Mouse (Mus musculus) lung, adult 2 months (tissue): ENCODE measurements around the gene Vmn1r122. TPM values are rescaled to one million over a fixed set of nuclear protein-coding genes. Genes with fewer than 3 reads are reported as not detected.
"Not testable (repeated sequence)": the region's sequence is repeated elsewhere in the genome, so short reads cannot be mapped to it uniquely, and the experiment has no call there.

ENCODE experiments used
- DNase-seq: peaks from one replicate; pipeline ENCODE4 v3.0.0; 2022
- H3K4me1 ChIP-seq: fragments of 200-500 bp; 2 replicates; pipeline ENCODE4 v1.6.1; 2011; ENCODE audit warnings: low read length; ENCODE audit not compliant: control insufficient read depth, insufficient read depth
- H3K4me3 ChIP-seq: fragments of 200-500 bp; replicated peaks from 2 replicates; pipeline ENCODE3; 2011; ENCODE audit warnings: low read depth, mild to moderate bottlenecking, control low read depth, low read length; ENCODE audit errors: extremely low read depth
- WGBS: fragments of 180-500 bp; shearing (Covaris S2); methylation state at CpG from one replicate; pipeline ENCODE4 v1.1.7; 2018; 5-methylcytosine and 5-hydroxymethylcytosine counted together
- polyA plus RNA-seq: library from polyadenylated mRNA; depleted of rRNA; stranded (reverse); fragments of >200 nt; gene quantifications from 2 replicates; pipeline ENCODE4 v1.2.3, GENCODE M21; 2012; rRNA removed

Gene Vmn1r122
- not detected in 2 replicates for polyA plus RNA-seq

GRCm38 (mm10) chr7:21134028-21134427 is at the start of gene Vmn1r122:
TSS of gene Vmn1r122 (minus strand) at chr7:21134128.
- 62% methylated on average over 3 of the region's 3 CpGs for WGBS
- not testable (repeated sequence) for H3K4me1 ChIP-seq, H3K4me3 ChIP-seq, DNase-seq

GRCm38 (mm10) chr7:21161885-21162284 is 28.0 kb upstream of the Vmn1r122 start, which contains the start of gene Vmn1r123:
TSS of gene Vmn1r123 (plus strand) at chr7:21162185.
- DNase-seq, H3K4me1 ChIP-seq: not testable (repeated sequence)
- WGBS = 17% methylated on average over 1 of the region's 3 CpGs

GRCm38 (mm10) chr7:21098413-21098812 is 35.5 kb downstream of the Vmn1r122 start, which contains the start of gene Vmn1r121:
TSS of gene Vmn1r121 (minus strand) at chr7:21098513.
- 63% methylated on average over 4 of the region's 5 CpGs for WGBS
- not testable (repeated sequence) for H3K4me3 ChIP-seq, H3K4me1 ChIP-seq, DNase-seq

More at GRCm38 (mm10) chr7:21161885-21162284, 28.0 kb upstream of the Vmn1r122 start, which contains the start of gene Vmn1r123:
- H3K4me3 ChIP-seq = not testable (repeated sequence)

Other genes starting within 250 kb of the Vmn1r122 start
- gene Vmn1r118, start 221.8 kb downstream of the Vmn1r122 start, polyA plus RNA-seq = not detected in 2 replicates
- not detected in 2 replicates for gene Vmn1r119, start 121.7 kb downstream of the Vmn1r122 start, polyA plus RNA-seq
- not detected in 2 replicates for gene Vmn1r120, start 80.3 kb downstream of the Vmn1r122 start, polyA plus RNA-seq
- not detected in 2 replicates for gene Vmn1r121, start 35.6 kb downstream of the Vmn1r122 start, polyA plus RNA-seq
- not detected in 2 replicates for gene Vmn1r123, start 28.1 kb upstream of the Vmn1r122 start, polyA plus RNA-seq
- not detected in 2 replicates for gene Gm5157, start 56.3 kb upstream of the Vmn1r122 start, polyA plus RNA-seq
- not detected in 2 replicates for gene Vmn1r124, start 126.5 kb upstream of the Vmn1r122 start, polyA plus RNA-seq
- gene Vmn1r125, start 138.1 kb upstream of the Vmn1r122 start, polyA plus RNA-seq = not detected in 2 replicates
- gene Vmn1r126, start 167.3 kb upstream of the Vmn1r122 start, polyA plus RNA-seq = not detected in 2 replicates
- not detected in 2 replicates for gene Vmn1r127, start 185.7 kb upstream of the Vmn1r122 start, polyA plus RNA-seq
- gene Vmn1r128, start 215.2 kb upstream of the Vmn1r122 start, polyA plus RNA-seq = not detected in 2 replicates
- gene Vmn1r129, start 227.2 kb upstream of the Vmn1r122 start, polyA plus RNA-seq = not detected in 2 replicates